In genomic region chr8:127284462-127285216, GRCm38 (mm10) we compare ENCODE assay signal across 11 mouse cellular contexts.
DNase-seq lines count a peak whose midpoint lies in the region; ATAC-seq and TF ChIP-seq lines count a peak whose summit lies in the region.
"Had no signal": no experiment of that assay in that cellular context is flagged by ENCODE, and none has a peak within 500 bp of the region (broad histone marks: within the 10 kb centered on the region; RNA-seq: fewer than 3 reads in every experiment).

No protein-coding gene starts in this region.

- H3K9me3 ChIP-seq in heart, postnatal 0 days (replicated peaks; ENCODE audit: control insufficient read depth, low read length), result no peaks in the 10 kb centered on the region
- H3K9me3 ChIP-seq in liver, postnatal 0 days (ENCODE audit: low read length), result no peaks in the 10 kb centered on the region
- H3K9me3 ChIP-seq in liver, embryonic 12.5 days (replicated peaks), result no peaks in the 10 kb centered on the region
- 0 out of 2 replicates have a peak, but pooled peaks cover 6% of the 10 kb centered on the region for H3K9me3 ChIP-seq in E14TG2a.4 (ENCODE audit: low read length)
- H3K9me3 ChIP-seq in hindbrain, postnatal 0 days (ENCODE audit: low read length), result no peaks in the 10 kb centered on the region
- H3K9me3 ChIP-seq: heart, embryonic 15.5 days had no signal

- H3K4me3 ChIP-seq in heart, postnatal 0 days (ENCODE audit: low read depth, low read length), result no peak overlapping the region
- H3K4me3 ChIP-seq in liver, postnatal 0 days (ENCODE audit: low read depth, low read length), result no peak overlapping the region
- no peak overlapping the region for H3K4me3 ChIP-seq in liver, embryonic 12.5 days
- no peak overlapping the region for H3K4me3 ChIP-seq in E14TG2a.4 (replicated peaks; ENCODE audit: low read length)
- no peak overlapping the region for H3K4me3 ChIP-seq in hindbrain, postnatal 0 days (ENCODE audit: low read length)
- H3K4me3 ChIP-seq: erythroblast, embryonic 14.5 days; heart, embryonic 15.5 days had no signal

- no peaks in the 10 kb centered on the region for H3K4me1 ChIP-seq in heart, postnatal 0 days (ENCODE audit: control insufficient read depth, insufficient read depth)
- no peaks in the 10 kb centered on the region for H3K4me1 ChIP-seq in liver, postnatal 0 days (ENCODE audit: insufficient read depth)
- no peaks in the 10 kb centered on the region for H3K4me1 ChIP-seq in liver, embryonic 12.5 days
- H3K4me1 ChIP-seq in E14TG2a.4 (replicated peaks; ENCODE audit: low read depth, low read length), result no peaks in the 10 kb centered on the region
- H3K4me1 ChIP-seq in hindbrain, postnatal 0 days (ENCODE audit: insufficient read depth, low read length), result no peaks in the 10 kb centered on the region
- H3K4me1 ChIP-seq: heart, embryonic 15.5 days had no signal

- 0 out of 2 replicates have a peak, but pooled peaks have one; percentile 9 for TF ChIP-seq CTCF in heart, postnatal 0 days (IDR thresholded peaks at IDR 0.05; ENCODE audit: low read depth)
- TF ChIP-seq CTCF in liver, postnatal 0 days (IDR thresholded peaks at IDR 0.05; ENCODE audit: low read depth), result peak; percentile 35
- peak; percentile 47 for TF ChIP-seq CTCF in E14TG2a.4 (conservative IDR thresholded peaks at IDR 0.05; ENCODE audit: low read length)
- TF ChIP-seq CTCF in hindbrain, postnatal 0 days (IDR thresholded peaks at IDR 0.05; ENCODE audit: low read depth), result peak; percentile 57

- no peak for TF ChIP-seq EP300 in heart, postnatal 0 days (IDR thresholded peaks at IDR 0.05; ENCODE audit: low read depth)
- TF ChIP-seq EP300 in liver, postnatal 0 days (IDR thresholded peaks at IDR 0.05; ENCODE audit: low read depth), result no peak

- H3K36me3 ChIP-seq in heart, postnatal 0 days (replicated peaks; ENCODE audit: control insufficient read depth, insufficient read depth, low read length), result no peaks in the 10 kb centered on the region
- no peaks in the 10 kb centered on the region for H3K36me3 ChIP-seq in liver, postnatal 0 days (replicated peaks; ENCODE audit: insufficient read depth, low read length)
- no peaks in the 10 kb centered on the region for H3K36me3 ChIP-seq in liver, embryonic 12.5 days
- H3K36me3 ChIP-seq in E14TG2a.4 (ENCODE audit: insufficient read depth, low read length), result no peaks in the 10 kb centered on the region
- H3K36me3 ChIP-seq in hindbrain, postnatal 0 days (ENCODE audit: insufficient read depth, low read length), result no peaks in the 10 kb centered on the region
- H3K36me3 ChIP-seq: heart, embryonic 15.5 days had no signal

- H3K27ac ChIP-seq in heart, postnatal 0 days (ENCODE audit: low read depth), result no peak overlapping the region
- H3K27ac ChIP-seq in liver, postnatal 0 days (ENCODE audit: low read depth), result no peak overlapping the region
- no peak overlapping the region for H3K27ac ChIP-seq in liver, embryonic 12.5 days
- no peak overlapping the region for H3K27ac ChIP-seq in hindbrain, postnatal 0 days
- H3K27ac ChIP-seq: heart, embryonic 15.5 days had no signal

- intact Hi-C loops in heart, postnatal 25 days (cut with DNase I), result no loop called here
- intact Hi-C loops in left cerebral cortex, postnatal 4 days (cut with DNase I), result no loop called here

- H3K9ac ChIP-seq in heart, postnatal 0 days (replicated peaks; ENCODE audit: low read depth, low read length), result no peak overlapping the region
- no peak overlapping the region for H3K9ac ChIP-seq in liver, postnatal 0 days (replicated peaks)
- no peak overlapping the region for H3K9ac ChIP-seq in liver, embryonic 12.5 days
- no peak overlapping the region for H3K9ac ChIP-seq in hindbrain, postnatal 0 days (replicated peaks; ENCODE audit: low read length)
- H3K9ac ChIP-seq: heart, embryonic 15.5 days had no signal

- H3K4me2 ChIP-seq in heart, postnatal 0 days (ENCODE audit: low read depth, low read length), result no peak overlapping the region
- H3K4me2 ChIP-seq in liver, postnatal 0 days (ENCODE audit: low read depth, low read length), result no peak overlapping the region
- no peak overlapping the region for H3K4me2 ChIP-seq in liver, embryonic 12.5 days
- H3K4me2 ChIP-seq in hindbrain, postnatal 0 days (ENCODE audit: low read depth, low read length), result no peak overlapping the region
- H3K4me2 ChIP-seq: heart, embryonic 15.5 days had no signal

- no peaks in the 10 kb centered on the region for H3K27me3 ChIP-seq in heart, postnatal 0 days (ENCODE audit: control insufficient read depth, insufficient read depth, low read length)
- H3K27me3 ChIP-seq in liver, postnatal 0 days (ENCODE audit: insufficient read depth, low read length), result no peaks in the 10 kb centered on the region
- H3K27me3 ChIP-seq in liver, embryonic 12.5 days (replicated peaks), result no peaks in the 10 kb centered on the region
- H3K27me3 ChIP-seq in E14TG2a.4 (ENCODE audit: insufficient read depth, low read length), result no peaks in the 10 kb centered on the region
- no peaks in the 10 kb centered on the region for H3K27me3 ChIP-seq in hindbrain, postnatal 0 days (ENCODE audit: insufficient read depth, low read length)
- H3K27me3 ChIP-seq: heart, embryonic 15.5 days had no signal

- ATAC-seq in heart, postnatal 0 days (ENCODE audit: insufficient read depth, low read depth), result no peak
- no peak for ATAC-seq in liver, postnatal 0 days
- ATAC-seq in liver, embryonic 12.5 days, result no peak
- no peak for ATAC-seq in hindbrain, postnatal 0 days

- WGBS in heart, postnatal 0 days, result 88% methylated on average over 9 of the region's 9 CpGs
- 74% methylated on average over 9 of the region's 9 CpGs for WGBS in liver, postnatal 0 days (ENCODE audit: insufficient replicate concordance)
- 70% methylated on average over 9 of the region's 9 CpGs for WGBS in liver, embryonic 12.5 days (ENCODE audit: insufficient replicate concordance)
- 75% methylated on average over 9 of the region's 9 CpGs for WGBS in hindbrain, postnatal 0 days

- DNase-seq in heart, postnatal 0 days (ENCODE audit: low spot score), result no peak
- DNase-seq in heart, postnatal 25 days (ENCODE audit: low spot score), result no peak
- no peak for DNase-seq in liver, postnatal 0 days
- DNase-seq in hindbrain, postnatal 0 days (ENCODE audit: low spot score), result no peak
- DNase-seq in adrenal gland, adult (ENCODE audit: inconsistent age in 2 of 2, low spot score in 1 of 2), result no peak
- no peak for DNase-seq in left cerebral cortex, postnatal 4 days
- DNase-seq: lung, adult 2 months had no signal
